Mouse (Mus musculus) embryo, embryonic 11.5 days (tissue): ENCODE measurements around the gene Syce3.
A peak's percentile ranks its signal among the peaks of the same experiment; 100 is the strongest.

Source experiments
- DNase-seq: peaks from one replicate; pipeline ENCODE4 v3.0.0-alpha.2; 2012; ENCODE audit warnings: low read depth, low spot score

Syce3 gene

DNA sequence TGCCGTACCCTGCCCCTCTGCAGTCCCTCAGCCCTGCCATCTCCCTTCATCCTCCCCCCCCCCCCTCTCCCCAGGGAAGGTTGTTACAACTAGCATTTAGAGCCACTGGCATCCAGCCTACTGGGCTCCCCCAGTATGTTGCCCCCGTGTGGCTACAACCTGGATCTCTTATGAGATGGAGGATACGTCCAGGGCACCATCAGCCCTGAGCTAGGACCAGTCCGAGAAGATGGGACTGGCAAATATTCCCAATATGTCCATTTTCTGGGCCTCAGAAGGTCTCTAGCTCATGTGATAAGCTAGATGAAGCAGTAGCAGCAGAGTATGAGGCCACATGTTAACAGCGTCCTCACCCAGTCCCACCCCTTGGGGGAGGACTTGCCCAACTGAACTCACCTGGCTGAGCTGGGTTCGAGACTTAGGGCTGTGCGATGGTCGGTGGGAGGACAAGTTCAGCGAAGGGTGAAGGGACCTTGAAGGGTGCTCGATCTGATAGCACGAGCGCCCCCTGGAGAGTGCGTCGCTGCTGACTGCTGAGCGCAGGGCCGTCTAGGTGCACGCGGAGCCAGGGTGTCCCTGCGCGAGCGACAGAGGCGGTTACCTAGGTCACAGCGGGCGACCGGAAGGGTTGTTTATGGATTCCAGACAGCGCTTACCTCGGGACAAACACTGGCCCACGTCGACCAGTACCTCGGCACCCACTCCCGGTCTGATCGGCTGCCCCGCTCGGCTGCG is 37.1 kb downstream of the Syce3 start:
- peak; percentile 64 for DNase-seq

DNA sequence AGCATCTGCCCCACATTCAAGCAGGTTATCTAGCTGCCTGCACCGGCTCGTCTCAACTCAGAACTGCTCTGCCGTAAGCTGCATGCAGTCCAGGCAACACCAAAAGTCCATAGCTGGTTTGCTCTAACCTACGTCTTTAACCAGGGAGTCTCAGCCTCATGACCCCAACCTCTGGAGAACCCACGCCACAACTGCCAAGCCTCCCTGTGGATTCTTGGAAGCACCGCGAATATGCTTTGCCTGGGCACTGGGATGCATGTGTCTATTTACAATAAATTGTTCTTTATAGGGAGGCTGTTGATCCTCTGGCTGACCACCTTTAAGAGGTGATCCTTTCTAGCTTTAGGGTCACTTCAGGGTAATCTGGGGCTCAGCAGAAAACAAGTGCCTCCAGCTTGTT is 37.8 kb downstream of the Syce3 start:
- DNase-seq: no peak

DNA sequence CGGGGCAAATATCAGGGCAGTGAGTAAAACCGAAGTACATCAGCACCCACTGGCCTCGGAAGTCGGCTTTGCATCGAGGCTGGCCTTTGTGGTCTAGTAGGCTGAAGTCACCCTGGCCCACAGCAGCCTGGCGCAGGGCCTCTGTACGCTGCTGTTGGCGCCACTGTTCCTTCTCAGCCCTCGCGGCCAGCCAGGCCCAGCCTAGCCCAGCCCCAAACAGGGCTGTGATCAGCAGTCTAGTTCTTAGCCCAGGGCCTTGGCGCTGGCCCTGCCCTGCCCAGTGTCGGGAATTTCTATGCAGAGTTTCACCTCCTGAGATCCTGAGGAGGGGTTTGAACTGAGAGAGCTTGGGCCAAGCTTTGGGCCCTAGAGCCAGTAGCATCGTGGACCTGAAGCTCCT is 38.2 kb downstream of the Syce3 start:
- DNase-seq: no peak

DNA sequence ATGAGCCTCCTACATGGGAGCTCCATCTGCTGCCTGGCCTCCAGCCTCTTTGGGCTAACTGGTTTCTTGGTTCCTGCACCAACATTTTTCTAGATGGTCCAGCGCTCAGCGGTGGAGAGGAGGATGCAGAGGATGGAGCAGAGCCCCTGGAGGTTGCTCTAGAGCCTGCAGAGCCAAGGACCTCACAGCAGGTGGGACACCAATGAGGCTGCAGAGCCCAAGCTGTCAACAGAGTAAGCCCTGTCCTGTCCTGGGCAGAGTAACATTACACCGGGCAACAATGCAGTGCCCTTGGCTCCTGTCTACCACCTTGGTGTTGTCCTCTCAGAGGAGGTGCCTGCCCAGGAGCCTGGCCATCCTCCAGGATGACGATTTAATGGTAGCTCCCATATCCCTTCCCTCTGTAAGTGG is 45.2 kb downstream of the Syce3 start:
- DNase-seq: no peak

DNA sequence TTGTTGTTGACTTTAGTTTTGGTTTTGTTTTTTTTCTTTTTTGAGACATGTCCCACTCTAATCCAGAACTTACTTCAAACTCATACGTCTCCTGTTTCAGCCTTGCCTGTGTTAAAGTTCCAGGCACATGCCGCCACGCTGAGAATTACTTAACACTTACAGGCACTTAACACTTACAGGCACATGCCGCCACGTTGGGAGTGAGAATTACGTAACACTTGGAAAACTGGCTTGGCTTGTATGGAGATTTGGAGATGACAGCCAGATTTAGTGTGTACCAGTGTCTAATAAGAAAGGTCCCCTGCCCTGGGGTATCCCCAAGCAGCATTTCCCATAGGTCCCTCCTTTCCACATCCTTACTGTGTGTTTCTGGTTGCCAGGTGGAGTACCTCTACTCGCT is 47.3 kb downstream of the Syce3 start:
- DNase-seq: no peak

DNA sequence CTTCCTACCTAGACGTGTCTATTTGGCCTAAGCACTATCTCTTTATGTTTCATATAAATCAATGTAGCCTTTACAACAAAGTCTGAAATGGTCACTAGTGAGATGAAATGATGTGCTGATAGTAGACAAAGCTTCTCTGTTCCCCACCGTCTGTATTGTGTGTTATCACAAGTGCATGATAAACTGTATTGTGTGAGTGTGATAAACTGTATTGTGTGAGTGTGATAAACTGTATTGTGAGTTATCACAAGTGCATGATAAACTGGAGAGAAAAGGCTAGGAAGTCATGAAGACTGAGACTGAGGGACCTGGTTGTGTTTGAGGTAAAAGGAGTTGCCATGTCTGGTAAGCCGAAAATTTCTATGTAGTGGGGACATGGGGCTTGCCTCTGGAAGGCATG is 51.5 kb downstream of the Syce3 start:
- DNase-seq: no peak

DNA sequence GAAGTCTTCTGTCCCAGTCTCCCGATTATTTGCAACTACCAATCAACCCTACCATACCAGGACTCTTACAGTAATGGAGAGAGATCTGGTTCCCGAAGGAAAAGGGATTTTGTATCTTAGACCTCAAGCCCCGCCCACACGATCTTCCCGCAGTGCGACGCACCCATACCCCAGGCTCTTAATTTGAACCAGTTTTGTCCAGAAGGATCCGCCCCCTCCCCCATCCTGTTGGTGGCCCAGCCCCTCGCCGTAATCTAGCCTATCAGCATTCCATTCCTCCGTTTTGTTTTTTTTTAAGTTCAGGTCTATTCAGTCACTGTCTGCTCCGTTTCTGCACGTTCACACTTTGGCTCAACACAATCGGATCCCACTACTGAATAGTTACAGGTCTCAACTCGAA is 53.9 kb downstream of the Syce3 start:
- DNase-seq: peak; percentile 84

DNA sequence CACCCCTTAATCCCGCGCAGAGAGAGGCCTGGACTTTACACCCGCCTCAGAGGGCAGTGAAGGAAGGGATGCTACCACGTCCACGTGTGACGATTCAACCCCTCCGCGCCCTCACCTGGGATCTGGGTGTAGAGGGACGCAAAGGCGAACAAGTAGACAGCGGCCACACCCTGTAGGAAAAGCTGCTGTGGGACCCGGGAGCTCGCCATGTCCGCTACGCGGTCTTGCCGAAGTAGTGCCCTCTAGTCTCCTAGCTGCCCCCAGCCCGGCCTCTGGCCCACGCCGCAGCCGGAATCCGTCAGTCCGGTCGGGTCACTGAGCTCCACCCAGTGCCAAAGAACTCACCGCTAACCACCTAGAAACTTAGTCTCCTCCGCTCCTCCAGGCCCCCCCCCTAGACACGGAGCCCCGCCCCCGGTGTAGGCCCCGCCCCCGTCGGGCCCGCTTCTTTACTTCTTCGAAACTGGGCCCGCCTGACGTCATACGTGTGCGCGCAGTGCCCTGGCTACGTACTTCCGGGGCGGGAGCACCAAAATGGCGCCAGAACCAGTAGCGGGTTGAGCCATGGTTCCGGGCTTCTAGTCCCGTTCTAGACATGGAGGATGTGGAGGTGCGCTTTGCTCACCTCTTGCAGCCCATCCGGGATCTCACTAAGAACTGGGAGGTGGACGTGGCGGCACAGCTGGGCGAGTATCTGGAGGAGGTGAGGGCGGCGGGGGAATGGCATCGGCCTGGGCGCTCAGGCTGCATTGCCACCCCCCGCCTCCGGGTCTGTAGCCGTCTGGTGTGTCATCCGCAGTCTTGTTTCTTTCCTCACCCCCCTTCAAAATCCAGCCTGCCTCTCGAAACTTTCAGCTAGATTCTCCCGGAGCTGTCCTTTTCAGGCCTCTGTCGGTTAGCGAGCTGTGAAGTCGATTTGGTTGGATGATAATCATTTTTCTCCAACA is 54.8 kb downstream of the Syce3 start, which contains the start of the genes Lmf2 and Ncaph2:
Gene Lmf2, minus strand, starts transcription at position 419 of the 947 bp plus-strand sequence.
Gene Ncaph2, plus strand, starts transcription at position 479 of the 947 bp plus-strand sequence.
- DNase-seq: peak; percentile 94

DNA sequence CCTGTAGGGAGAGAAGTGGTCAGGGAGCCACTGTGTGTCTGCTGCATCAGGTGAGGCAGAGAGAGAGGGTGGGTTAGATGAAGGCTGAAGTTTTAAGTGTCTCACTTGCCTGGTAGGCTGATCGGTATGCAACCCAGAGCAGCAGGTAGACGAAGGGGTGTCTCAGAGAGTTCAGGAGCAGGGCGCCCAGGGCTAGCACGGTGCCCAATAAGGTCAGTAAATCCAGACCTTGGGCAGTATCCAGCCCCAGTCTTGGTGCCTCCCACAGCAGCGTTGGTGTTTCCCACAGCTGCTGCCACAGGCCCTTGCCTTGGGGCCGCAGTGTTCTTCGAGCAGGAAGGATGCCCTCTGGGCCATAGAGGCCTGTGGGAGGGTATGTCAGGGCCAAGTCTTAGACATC is 55.8 kb downstream of the Syce3 start:
- DNase-seq: no peak

DNA sequence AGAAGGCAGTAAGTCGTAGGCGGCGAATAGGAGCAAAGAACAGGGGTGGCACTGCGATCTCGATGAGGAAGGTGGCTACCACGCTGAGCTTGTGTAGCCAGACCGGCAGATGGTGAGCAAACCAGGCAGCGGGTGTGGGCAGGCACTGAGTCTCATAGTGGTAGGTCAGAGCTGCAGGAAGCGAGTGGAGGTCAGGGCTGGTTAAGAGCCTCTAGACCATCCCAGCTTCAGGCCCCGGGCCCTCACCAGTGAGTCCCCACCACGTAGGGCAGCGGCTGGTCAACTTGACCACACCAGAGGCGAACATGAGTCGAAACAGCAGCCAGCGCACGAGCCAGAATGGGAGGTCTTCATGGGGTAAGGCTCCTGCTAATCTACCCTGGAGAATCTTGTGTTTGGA is 56.5 kb downstream of the Syce3 start:
- DNase-seq: no peak

DNA sequence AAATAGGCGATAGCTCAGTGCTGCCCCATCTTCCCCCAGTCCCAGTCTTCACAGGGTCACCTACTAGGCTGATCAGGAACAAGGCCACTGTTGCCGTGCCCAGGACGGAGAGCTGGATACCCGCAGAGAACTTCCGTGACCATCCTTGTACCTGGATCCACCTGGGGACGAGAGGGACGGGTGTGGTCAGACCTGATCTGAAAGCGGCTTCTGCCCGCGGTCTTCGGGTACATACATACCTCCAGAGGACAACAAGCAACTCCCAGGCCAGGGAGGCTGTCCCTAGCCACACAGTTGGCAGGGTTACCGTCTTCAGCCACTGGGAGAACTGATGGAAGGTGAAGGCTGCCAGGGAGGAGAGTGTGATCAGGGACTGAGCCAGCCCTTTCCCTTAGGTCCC is 57.5 kb downstream of the Syce3 start:
- no peak for DNase-seq

DNA sequence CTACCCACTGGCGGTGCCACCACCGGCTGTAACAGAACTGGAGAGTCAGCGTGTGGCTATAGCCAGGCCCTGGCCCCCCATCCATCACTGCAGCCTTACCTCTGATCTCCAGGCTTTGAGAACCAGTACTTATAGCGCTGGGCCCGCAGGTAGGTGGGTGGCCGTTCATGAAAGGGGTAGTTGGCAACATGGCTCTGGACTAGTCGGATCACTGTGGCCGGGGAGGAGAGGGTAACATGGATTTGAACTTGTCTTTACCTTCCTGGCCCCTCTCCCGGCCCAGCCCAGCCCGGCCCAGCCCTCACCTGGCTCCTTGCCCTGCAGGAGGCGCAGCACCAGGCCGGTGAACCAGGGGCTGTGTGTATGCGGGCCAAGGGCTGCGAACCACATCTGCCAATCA is 58.2 kb downstream of the Syce3 start:
- DNase-seq: no peak

DNA sequence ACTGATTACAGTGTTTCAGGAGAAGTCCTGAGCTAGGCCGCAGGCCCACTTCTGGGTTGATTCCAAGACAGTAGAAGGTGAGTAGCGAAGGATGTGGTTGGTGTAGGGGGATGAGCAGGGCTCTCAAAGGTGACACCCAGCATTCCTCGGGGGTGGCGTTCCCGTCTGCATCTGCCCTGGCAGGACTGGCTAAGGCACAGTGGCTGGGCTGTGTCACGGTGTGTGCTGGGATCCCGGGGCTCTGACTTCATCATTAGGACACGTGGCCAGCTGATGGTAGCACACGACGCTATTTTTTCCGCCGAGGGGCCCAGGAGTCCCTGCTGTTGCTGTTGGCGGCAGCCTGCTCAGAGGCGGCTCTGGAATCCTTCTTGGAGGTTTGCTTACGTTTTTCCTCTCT is 59.0 kb downstream of the Syce3 start:
- no peak for DNase-seq

DNA sequence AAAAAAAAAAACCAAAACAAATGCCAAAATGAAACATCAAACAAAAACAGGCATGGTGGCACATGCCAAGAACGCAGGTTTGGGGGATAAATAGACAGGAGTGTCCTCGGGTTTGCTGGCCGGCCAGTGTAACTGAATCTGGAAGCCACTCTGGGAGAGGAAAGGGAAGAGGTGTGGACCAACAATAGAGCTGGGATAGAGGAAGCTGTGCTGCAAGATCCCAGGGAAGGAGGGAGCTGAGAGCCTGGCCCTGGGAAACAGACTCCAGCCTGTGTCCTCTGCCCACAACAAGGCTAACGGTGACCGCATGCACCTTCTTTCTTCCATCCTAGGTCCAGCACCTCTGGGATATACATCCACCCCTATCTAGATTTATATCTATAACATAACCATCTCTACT is 59.9 kb downstream of the Syce3 start:
- no peak for DNase-seq

DNA sequence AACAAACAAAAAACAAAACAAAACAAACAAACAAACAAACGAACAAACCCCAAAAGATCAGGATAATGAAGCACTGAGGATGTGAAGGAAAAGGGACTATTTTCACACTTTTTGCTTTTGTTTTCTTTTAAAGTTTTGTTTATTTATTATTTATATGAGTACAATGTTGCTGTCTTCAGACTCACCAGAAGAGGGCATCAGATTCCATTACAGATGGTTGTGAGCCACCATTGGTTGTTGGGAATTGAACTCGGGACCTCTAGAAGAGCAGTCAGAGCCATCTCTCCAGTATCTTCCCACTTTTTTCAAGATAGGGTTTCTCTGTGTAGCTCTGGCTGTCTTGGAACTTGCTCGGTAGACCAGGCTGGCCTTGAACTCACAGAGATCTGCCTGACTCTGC is 67.0 kb downstream of the Syce3 start:
- no peak for DNase-seq

DNA sequence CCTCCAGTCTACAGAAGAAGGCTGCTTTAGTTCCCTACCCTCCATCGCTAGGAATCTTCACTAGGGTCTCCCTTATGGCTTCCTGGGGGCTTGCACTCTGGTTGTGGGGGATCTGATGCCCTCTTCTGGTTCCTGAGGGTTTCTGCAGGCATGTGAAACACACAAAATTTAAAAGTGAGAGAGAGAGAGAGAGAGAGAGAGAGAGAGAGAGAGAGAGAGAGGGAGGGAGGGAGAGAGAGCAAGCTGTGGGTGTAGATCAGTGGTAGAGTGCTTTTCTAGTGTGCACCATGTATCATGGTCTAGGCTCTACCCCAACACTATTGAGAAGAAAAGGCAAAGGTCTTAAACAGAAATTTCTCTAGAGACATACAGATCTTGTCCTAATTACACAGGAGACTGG is 68.6 kb downstream of the Syce3 start:
- no peak for DNase-seq
